17 mouse cellular contexts compared by ENCODE assay signal in the genomic region with DNA sequence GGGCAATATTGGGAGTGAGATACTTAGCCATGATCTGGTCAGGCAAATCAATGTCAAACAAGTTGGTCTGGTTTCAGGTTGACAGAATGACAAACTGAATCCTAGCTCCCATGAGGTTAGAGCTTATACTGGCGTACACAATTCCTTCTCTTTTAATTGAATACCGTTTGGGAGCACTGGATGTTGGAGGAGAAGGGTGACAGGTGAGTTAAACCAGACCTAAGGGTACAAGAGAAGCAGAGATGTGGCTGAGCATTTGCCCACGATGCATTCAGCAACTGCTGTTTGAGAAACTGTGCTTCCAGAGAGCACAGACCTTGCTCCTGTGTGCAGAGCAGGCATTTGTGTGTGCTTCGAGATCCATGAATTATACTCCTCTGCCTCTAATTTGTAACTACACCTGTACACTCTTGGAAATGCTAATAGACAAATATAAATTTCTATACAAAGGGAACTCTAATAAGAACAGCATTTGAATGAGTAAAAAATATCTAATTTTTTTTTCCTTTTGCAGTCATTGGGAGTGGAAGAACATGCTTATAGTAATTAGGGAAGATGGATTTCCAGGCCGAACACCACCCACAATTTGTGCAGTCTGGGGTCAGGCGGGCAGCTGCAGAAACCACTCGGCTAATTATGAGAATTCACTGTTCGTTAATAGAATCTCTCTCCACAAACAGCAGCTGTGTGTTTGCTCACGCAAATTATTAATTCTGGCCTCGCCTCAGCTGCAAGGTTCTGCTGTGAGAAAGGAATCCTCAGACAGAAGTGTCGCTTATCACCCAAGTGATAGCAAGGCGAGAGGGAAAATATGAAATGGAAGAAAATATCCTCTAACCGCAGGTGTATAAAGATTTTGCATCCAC.
DNase-seq lines count a peak whose midpoint lies in the region; ATAC-seq and TF ChIP-seq lines count a peak whose summit lies in the region.
"Had no signal": no experiment of that assay in that cellular context is flagged by ENCODE, and none has a peak within 500 bp of the region (broad histone marks: within the 10 kb centered on the region; RNA-seq: fewer than 3 reads in every experiment).

No protein-coding gene starts in this region.

- ATAC-seq in hindbrain, embryonic 12.5 days (ENCODE audit: low FRiP score) = peak; percentile 85
- no peak for ATAC-seq in midbrain, postnatal 0 days (ENCODE audit: low FRiP score)
- no peak for ATAC-seq in intestine, embryonic 15.5 days

- H3K27ac ChIP-seq in embryonic facial prominence, embryonic 10.5 days (replicated peaks) = no peak overlapping the region
- H3K27ac ChIP-seq in hindbrain, embryonic 12.5 days = peak overlapping the region; percentile 82
- peak overlapping the region; percentile 44; the same call in 1 of the 2 replicates for H3K27ac ChIP-seq in midbrain, postnatal 0 days (ENCODE audit: low read depth, low read length)
- H3K27ac ChIP-seq in intestine, embryonic 15.5 days = no peak overlapping the region
- H3K27ac ChIP-seq: embryonic facial prominence, embryonic 12.5 days; heart, embryonic 10.5 days; stomach, postnatal 0 days had no signal

- no peaks in the 10 kb centered on the region for H3K36me3 ChIP-seq in embryonic facial prominence, embryonic 10.5 days (replicated peaks)
- H3K36me3 ChIP-seq in hindbrain, embryonic 12.5 days = no peaks in the 10 kb centered on the region
- no peaks in the 10 kb centered on the region for H3K36me3 ChIP-seq in midbrain, postnatal 0 days (ENCODE audit: insufficient read depth, low read length)
- H3K36me3 ChIP-seq in intestine, embryonic 15.5 days = no peaks in the 10 kb centered on the region
- H3K36me3 ChIP-seq: embryonic facial prominence, embryonic 12.5 days; G1E; heart, embryonic 10.5 days had no signal

- peak; percentile 6 for DNase-seq in layer of hippocampus, adult 9-11 months
- no peak for DNase-seq in layer of hippocampus, postnatal 25 days (ENCODE audit: extremely low spot score in 1 of 2, low spot score in 1 of 2)
- DNase-seq in embryonic facial prominence, embryonic 10.5 days (ENCODE audit: low spot score) = peak; percentile 10
- peak; percentile 60 for DNase-seq in midbrain, postnatal 0 days (ENCODE audit: low spot score)
- DNase-seq in MN1 (ENCODE audit: low spot score) = no peak
- no peak for DNase-seq in urinary bladder, postnatal 25 days (ENCODE audit: low spot score)
- DNase-seq: adrenal gland, postnatal 36 days; cerebellum, adult 8-10 months; lung, postnatal 10 days; thymus, postnatal 36 days had no signal

- H3K27me3 ChIP-seq in embryonic facial prominence, embryonic 10.5 days (replicated peaks; ENCODE audit: low read depth, poor library complexity, severe bottlenecking) = no peaks in the 10 kb centered on the region
- no peaks in the 10 kb centered on the region for H3K27me3 ChIP-seq in hindbrain, embryonic 12.5 days
- no peaks in the 10 kb centered on the region for H3K27me3 ChIP-seq in midbrain, postnatal 0 days (ENCODE audit: insufficient read depth, low read length)
- H3K27me3 ChIP-seq in intestine, embryonic 15.5 days (replicated peaks) = no peaks in the 10 kb centered on the region
- H3K27me3 ChIP-seq: embryonic facial prominence, embryonic 12.5 days had no signal

- TF ChIP-seq CTCF in midbrain, postnatal 0 days (IDR thresholded peaks at IDR 0.05) = no peak

- H3K4me3 ChIP-seq in embryonic facial prominence, embryonic 10.5 days = no peak overlapping the region
- no peak overlapping the region for H3K4me3 ChIP-seq in hindbrain, embryonic 12.5 days
- no peak overlapping the region for H3K4me3 ChIP-seq in midbrain, postnatal 0 days (ENCODE audit: low read depth, low read length)
- H3K4me3 ChIP-seq in intestine, embryonic 15.5 days (replicated peaks) = no peak overlapping the region
- H3K4me3 ChIP-seq: embryonic facial prominence, embryonic 12.5 days; heart, embryonic 10.5 days had no signal

- no peak overlapping the region for H3K9ac ChIP-seq in hindbrain, embryonic 12.5 days
- H3K9ac ChIP-seq in midbrain, postnatal 0 days (replicated peaks; ENCODE audit: low read length, poor library complexity, severe bottlenecking) = no peak overlapping the region
- H3K9ac ChIP-seq in intestine, embryonic 15.5 days = no peak overlapping the region
- H3K9ac ChIP-seq: embryonic facial prominence, embryonic 12.5 days had no signal

- WGBS in embryonic facial prominence, embryonic 10.5 days = 76% methylated on average over 13 of the region's 13 CpGs
- 53% methylated on average over 13 of the region's 13 CpGs for WGBS in hindbrain, embryonic 12.5 days
- 47% methylated on average over 13 of the region's 13 CpGs for WGBS in midbrain, postnatal 0 days
- WGBS in intestine, embryonic 15.5 days = 44% methylated on average over 13 of the region's 13 CpGs

- H3K9me3 ChIP-seq in embryonic facial prominence, embryonic 10.5 days = no peaks in the 10 kb centered on the region
- H3K9me3 ChIP-seq in hindbrain, embryonic 12.5 days (replicated peaks) = no peaks in the 10 kb centered on the region
- no peaks in the 10 kb centered on the region for H3K9me3 ChIP-seq in midbrain, postnatal 0 days (ENCODE audit: low read length)
- no peaks in the 10 kb centered on the region for H3K9me3 ChIP-seq in intestine, embryonic 15.5 days
- H3K9me3 ChIP-seq: embryonic facial prominence, embryonic 12.5 days; G1E; heart, embryonic 10.5 days had no signal

- peaks cover 6% of the 10 kb centered on the region for H3K4me1 ChIP-seq in embryonic facial prominence, embryonic 10.5 days
- 0 out of 2 replicates have a peak, but pooled peaks cover 12% of the 10 kb centered on the region for H3K4me1 ChIP-seq in hindbrain, embryonic 12.5 days
- H3K4me1 ChIP-seq in midbrain, postnatal 0 days (ENCODE audit: insufficient read depth, low read length) = no peaks in the 10 kb centered on the region
- H3K4me1 ChIP-seq in intestine, embryonic 15.5 days (replicated peaks) = 0 out of 2 replicates have a peak, but pooled peaks cover 2% of the 10 kb centered on the region
- H3K4me1 ChIP-seq: embryonic facial prominence, embryonic 12.5 days had no signal

- H3K4me2 ChIP-seq in hindbrain, embryonic 12.5 days (replicated peaks) = no peak overlapping the region
- H3K4me2 ChIP-seq in midbrain, postnatal 0 days (ENCODE audit: low read depth, low read length, poor library complexity, severe bottlenecking) = no peak overlapping the region
- H3K4me2 ChIP-seq in intestine, embryonic 15.5 days (replicated peaks) = no peak overlapping the region
- H3K4me2 ChIP-seq: embryonic facial prominence, embryonic 12.5 days; liver, embryonic 11.5 days had no signal

Comparison
In these comparisons a context has a peak if more than half of its experiments do, and no peak if none do; other contexts are left out.
1. DNase-seq: peak in layer of hippocampus, adult 9-11 months (single experiment), embryonic facial prominence, embryonic 10.5 days (single experiment) and midbrain, postnatal 0 days (single experiment); none in layer of hippocampus, postnatal 25 days (0 of 2), MN1 (single experiment) and urinary bladder, postnatal 25 days (single experiment).
2. H3K27ac ChIP-seq: peak in hindbrain, embryonic 12.5 days (single experiment) and midbrain, postnatal 0 days (single experiment); none in embryonic facial prominence, embryonic 10.5 days (single experiment) and intestine, embryonic 15.5 days (single experiment).